Mouse (Mus musculus): ENCODE results near the gene Ripk1. TPM values are rescaled to one million over a fixed set of nuclear protein-coding genes. Genes with fewer than 3 reads are reported as not detected.

Gene Ripk1
- total and polyA plus RNA-seq, 3 experiments: 11.4 to 11.8 TPM; not detected in 1

DNA sequence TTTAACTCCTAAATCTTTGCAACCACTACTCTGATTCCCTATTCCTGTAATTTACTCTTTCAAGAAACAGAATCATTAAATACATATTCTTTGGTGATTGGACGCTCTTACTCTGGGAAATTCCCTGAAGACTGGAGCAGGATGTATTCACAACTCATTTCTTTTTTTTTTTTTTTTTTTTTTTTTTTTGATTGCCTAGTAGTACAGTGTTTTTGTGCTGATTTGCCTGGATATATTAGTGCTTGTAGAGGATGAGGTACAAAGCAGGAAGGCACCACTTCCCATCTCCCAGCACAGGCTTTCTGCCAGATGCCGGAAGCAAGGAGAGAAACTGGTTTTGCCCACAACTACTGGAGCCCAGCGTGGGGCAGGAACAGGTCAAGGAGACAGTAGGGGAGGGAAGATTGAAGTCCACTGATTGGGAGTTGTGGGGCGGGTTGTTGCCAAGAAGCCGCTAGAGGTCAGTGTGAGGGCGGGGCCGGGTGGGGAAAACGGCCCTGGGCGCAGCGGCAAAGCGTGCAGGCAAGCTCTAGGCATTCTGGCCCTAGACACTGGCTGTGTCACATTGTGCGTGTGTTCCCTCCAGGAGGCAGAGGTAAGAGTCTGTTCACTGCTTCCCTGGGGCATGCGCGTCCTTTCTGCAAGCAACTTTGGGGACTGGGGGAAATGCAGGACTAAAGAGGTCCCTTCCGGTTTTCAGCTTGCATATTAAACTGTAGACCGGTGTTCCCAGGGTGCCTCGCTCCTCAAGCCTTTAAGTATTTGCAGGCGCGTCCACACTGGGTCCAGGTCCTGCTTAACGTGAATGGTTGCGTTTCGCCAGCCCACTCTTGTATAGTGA, 37.7 kb upstream of the Ripk1 start, which contains the start of gene Nqo2 (continued):
- TF ChIP-seq USF1 (IDR thresholded peaks at IDR 0.05; ENCODE audit: low read depth, low read length) (no peak), CHD2 (IDR thresholded peaks at IDR 0.05; ENCODE audit: low read length) (no peak), ZMIZ1 (IDR thresholded peaks at IDR 0.05; ENCODE audit: low read depth, low read length) (peak; percentile 50; the same call in 1 of the 2 replicates), HCFC1 (IDR thresholded peaks at IDR 0.05; ENCODE audit: low read depth, low read length) (peak; percentile 72), ZKSCAN1 (IDR thresholded peaks at IDR 0.05; ENCODE audit: low read depth, low read length) (no peak), CTCF (IDR thresholded peaks at IDR 0.05 in 2 of 3, conservative IDR thresholded peaks at IDR 0.05 in 1 of 3; ENCODE audit: control insufficient read depth in 1 of 3, insufficient read depth in 1 of 3, low read depth in 2 of 3, low read length in 3 of 3, poor library complexity in 1 of 3, severe bottlenecking in 1 of 3) (peak in 2 of 3 experiments; percentile 39 to 67; a peak in 4 of 6 replicates), E2F4 (IDR thresholded peaks at IDR 0.05; ENCODE audit: borderline replicate concordance, low read depth, low read length) (no peak; the same call in 1 of the 2 replicates), UBTF (IDR thresholded peaks at IDR 0.05; ENCODE audit: borderline replicate concordance, insufficient read depth, low read depth, low read length) (no peak), JUND (IDR thresholded peaks at IDR 0.05; ENCODE audit: low read depth, low read length) (no peak), SIN3A (IDR thresholded peaks at IDR 0.05; ENCODE audit: low read length) (no peak; the same call in 1 of the 2 replicates), SMC3 (IDR thresholded peaks at IDR 0.05; ENCODE audit: low read depth, low read length) (no peak), MAX (IDR thresholded peaks at IDR 0.05; ENCODE audit: low read length) (no peak), RAD21 (IDR thresholded peaks at IDR 0.05; ENCODE audit: low read depth, low read length) (no peak), ZC3H11A (IDR thresholded peaks at IDR 0.05; ENCODE audit: low read depth, low read length) (no peak), MEF2A (IDR thresholded peaks at IDR 0.05; ENCODE audit: extremely low read depth, insufficient replicate concordance, low read depth, low read length, poor library complexity, severe bottlenecking) (no peak), TBP (IDR thresholded peaks at IDR 0.05; ENCODE audit: low read depth, low read length) (peak; percentile 84), MYB (IDR thresholded peaks at IDR 0.05; ENCODE audit: low read depth, low read length) (no peak), POLR2AphosphoS5 (IDR thresholded peaks at IDR 0.05; ENCODE audit: borderline replicate concordance, low read depth, low read length) (no peak), USF2 (IDR thresholded peaks at IDR 0.05; ENCODE audit: borderline replicate concordance in 1 of 2, insufficient read depth in 1 of 2, low read depth in 1 of 2, low read length in 2 of 2) (no peak), ETS1 (IDR thresholded peaks at IDR 0.05; ENCODE audit: low read depth, low read length) (0 out of 2 replicates have a peak, but pooled peaks have one; percentile 14)

All from MEL (cell line).